Mouse (Mus musculus) adrenal gland, adult (tissue): ENCODE data around the gene Ap1g1.
A peak's percentile ranks its signal among the peaks of the same experiment; 100 is the strongest.

Experiments
- DNase-seq, 2 experiments: peaks; one replicate each; pipeline ENCODE4 v3.0.0; 2022 to 2023; ENCODE audit warnings: low spot score in 1 of 2; ENCODE audit not compliant: inconsistent age in 2 of 2

Gene Ap1g1

DNA sequence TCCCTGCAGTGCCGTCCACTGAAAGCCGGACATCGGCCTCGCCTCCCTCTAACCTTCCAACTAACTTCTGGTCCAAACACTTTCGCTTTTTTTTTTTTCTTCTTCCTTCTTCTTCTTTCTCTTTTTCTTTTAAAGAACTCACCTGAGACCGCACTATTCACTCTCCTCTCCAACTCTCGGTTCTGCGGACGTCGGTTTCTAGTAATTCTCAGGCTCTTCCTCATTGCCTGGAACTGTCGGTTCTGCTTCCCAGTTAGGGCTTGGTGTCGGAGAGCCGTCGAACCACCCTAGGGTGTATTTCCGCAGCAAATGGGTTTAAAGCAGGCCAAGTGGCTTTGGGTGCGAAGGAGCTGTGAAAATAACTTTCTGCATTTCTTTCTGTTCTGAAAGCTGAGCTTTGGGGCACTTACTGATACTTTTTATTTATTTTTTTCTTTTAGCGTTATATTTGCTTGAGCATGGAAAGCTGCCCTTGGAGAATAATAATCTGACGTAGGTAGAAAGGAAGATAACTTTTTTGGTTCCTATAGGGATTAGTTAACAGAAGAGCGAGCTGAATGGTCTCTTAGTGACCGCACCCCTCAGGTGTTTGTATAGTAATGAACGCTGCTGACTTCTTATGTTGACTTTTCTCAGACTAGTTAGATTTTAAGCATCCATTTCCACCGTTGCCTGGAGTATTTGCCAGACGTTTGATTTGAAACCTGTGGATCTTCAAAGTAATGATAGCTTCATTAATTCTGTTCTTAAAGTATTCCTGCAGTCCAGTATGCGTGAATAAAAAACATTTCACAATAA, 1.3 kb downstream of the Ap1g1 start:
- no peak for DNase-seq

DNA sequence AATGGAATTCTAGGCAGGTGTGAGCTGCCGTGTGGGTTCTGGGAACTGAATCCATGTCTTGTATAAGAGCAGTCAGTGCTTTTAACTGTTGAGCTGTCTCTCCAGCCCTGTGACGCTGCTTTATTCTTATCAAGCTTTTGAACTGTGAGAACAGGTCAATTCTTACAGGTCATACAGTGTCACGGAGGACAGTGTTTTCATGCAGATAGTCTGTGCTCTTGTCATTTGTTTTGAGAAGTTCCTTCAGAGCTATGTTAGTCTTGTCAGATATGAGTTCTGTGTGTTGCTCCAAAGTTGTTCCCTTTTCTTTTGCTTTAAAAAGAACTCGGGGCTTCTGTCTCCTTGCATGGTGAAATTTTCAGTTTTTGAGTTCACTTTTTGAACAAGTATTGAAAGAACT, 2.2 kb downstream of the Ap1g1 start:
- DNase-seq: no peak

DNA sequence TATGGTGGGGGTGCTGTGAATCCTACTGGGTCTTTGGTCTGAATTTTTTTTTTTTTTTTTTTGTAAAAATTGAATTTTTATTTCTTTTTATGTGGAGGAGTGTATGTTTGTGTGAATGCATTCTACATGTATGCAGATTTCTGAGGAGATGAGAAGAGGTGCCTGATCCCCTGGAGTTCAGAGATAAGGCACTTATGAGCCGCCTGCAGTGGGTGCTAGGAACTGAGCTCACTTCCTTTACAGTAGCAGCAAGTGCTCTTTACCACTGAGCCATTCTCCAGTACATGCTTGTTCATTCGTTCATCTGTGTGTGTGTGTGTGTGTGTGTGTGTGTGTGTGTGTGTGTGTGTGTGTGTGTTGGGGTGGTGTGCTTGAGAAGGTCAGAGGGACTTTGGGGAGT, 12.6 kb downstream of the Ap1g1 start:
- DNase-seq: no peak

DNA sequence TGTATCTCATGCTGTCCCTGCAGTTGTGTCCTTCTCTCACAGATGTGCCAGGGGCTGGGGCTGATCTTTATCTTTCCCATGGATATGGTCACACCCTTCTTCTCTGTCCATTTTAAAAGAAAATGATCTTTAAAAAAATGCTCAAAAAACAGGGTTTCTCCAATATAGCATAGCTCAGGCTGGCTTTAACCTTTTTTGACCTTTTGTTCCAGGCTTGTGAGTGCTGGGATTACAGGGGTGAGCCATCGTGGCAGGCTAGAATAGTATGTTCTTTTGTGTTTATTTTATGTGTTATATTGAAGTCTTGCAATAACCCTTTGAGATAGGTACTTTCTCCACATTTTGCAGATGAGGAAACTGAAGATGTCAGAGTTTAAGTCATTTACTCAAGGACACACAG, 16.8 kb downstream of the Ap1g1 start:
- DNase-seq: peak in 1 of 2 experiments; percentile 39

DNA sequence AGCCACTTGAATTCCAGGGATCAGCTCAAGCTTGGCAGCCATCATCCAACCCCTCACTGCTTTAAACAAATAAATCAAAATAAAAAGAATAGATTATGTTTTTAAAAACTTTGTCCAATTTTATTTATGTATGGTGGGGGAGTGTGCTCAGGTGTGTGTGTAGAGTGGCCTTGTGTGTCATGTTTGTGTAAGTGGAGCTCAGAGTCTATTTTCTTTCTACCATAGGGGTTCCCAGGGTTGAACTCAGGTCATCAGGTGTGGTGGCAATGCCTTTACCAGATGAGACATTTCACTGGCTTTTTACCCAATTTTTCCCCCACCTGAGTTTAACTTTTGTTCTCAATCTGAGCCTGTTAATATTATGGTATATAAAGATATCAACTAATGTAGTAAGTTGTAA, 20.4 kb downstream of the Ap1g1 start:
- DNase-seq: no peak

DNA sequence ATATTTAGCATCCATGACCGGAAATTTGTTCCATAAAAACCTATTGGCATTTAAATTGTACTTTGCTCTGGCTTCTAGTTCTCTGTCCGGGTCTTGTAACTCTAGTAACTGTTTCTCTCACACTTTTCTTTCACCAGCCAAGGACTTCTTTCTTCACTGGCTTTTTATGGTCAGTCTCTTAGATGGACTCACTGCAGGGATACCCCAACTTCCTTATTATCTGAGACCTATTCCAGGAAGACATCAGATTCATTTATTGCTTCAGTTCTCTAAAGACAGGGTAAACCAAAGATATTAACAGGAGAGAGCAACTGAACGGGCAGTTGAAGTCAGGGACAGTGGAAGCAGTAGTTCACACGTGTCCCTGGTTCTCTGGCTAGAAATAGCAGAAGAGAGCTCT, 20.9 kb downstream of the Ap1g1 start:
- no peak for DNase-seq

DNA sequence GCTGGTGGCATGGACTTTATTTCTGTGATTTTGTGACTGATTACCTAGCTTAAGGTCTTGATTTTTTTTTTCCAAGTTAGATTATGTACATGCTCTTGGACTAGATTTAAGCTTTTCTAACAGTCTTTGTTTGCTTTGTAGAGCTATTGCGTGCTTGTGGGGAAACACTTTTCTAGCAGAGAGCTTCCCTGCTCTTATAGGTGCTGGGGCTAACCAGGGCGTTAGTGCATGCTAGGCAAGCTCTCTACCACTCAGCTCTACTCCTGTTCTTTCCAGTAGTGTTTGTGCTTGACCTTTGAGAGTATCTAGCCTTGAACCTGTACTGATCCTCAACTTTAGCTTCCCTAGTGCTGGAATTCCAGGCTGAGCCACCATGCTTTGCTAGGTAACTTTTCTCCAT, 22.0 kb downstream of the Ap1g1 start:
- no peak for DNase-seq

DNA sequence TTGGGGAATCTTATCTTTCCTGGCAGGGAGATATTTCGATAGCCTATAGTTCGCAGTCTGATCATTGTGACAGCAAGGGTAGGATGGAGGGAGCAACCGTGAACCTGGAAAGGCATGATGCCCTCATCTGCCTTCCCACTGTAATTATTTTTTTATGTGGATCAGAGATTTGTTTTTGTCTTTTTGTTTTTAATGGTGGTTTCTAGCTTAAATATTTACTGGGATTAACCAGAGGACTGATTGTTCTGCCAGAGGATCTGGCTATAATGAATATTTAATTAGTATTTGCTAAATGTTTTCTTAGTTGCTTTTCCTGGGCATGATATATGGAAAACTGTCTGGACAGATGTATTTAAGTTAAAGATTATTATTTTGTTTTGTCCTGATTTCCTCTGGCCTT, 24.9 kb downstream of the Ap1g1 start:
- no peak for DNase-seq

DNA sequence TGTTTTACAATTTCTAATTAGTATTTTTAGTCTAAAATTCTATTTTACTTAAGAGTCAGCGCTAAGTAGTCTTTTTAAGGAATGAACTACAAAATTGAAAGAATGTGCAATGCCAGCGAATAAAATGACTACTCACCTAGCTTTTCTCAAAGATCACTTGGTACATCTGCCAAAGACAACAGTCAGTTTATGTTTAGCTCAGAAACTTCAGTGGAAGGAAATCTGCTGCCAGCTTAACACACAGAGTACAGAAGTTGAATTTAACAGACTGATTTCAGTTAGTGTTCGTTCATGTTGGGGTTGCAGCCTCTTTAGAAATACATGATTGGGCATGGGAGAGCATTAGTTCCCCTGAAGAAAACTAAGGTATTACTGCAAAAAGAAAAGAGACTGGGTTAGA, 25.4 kb downstream of the Ap1g1 start:
- no peak for DNase-seq

DNA sequence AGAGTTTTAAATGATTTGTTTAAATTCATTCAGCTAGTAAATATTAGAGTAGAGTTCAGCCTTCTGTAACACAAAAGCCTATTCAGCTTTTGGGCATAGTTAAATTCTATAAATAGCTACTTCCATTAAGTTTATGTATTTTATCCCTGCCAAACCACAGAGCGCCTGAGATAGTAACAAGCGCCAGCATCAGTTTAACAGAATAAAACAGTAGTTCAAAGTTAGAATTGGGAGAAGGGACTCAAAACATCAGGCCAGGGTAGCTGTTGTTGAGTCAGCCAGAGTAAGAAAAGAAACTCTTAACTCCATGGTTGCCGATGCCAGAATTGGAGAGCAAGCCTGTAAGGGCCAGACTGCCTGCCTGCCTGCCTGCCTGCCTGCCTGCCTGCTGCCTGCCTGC, 28.2 kb downstream of the Ap1g1 start:
- no peak for DNase-seq

DNA sequence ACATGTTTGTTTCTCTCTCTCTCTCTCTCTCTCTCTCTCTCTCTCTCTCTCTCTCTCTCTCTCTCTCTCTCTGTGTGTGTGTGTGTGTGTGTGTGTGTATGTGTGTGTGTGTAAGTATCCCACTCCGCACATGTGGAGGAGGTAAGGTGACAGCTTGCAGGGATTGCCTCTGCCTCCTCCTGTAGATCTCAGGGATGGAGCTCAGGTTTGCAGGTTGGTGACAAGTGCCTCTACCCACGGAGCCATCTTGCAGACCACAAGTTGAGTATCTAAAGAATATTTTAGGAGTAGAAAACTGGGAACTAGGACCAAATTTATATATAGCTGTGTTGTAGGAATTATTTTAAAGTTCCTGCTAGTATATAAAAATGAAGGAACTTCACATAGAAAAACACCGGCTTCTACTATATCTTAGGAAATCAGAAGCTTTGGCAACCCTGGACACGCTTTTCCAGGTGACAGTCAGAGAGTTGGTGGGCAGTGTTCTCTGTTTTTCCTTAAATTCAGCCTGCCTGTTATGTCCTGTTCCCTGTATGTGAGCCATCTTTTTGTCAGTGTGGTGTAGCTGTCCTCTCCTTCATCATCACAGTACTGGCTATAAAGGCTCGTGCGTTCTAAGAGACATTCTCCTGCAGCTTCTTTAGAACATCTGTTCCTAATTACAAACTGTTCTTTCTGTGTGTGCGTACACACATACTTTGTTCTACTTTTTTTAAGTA, 29.2 kb downstream of the Ap1g1 start:
- DNase-seq: no peak

DNA sequence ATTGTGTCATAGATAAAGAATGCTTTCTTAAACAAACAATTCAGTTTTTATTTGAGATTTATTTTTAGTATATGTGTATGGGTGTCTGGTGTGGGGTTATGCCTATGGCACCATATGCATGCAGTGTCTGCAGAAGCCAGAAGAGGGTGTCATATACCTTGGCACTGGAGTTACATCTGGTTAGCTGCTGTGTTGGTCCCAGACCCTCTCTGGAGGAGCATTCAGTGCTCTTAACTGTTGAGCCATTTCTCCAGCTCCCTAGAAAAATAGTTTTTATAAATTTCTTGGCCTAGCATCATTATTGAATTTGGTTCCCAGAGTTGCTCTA, 29.7 kb downstream of the Ap1g1 start:
- no peak for DNase-seq

DNA sequence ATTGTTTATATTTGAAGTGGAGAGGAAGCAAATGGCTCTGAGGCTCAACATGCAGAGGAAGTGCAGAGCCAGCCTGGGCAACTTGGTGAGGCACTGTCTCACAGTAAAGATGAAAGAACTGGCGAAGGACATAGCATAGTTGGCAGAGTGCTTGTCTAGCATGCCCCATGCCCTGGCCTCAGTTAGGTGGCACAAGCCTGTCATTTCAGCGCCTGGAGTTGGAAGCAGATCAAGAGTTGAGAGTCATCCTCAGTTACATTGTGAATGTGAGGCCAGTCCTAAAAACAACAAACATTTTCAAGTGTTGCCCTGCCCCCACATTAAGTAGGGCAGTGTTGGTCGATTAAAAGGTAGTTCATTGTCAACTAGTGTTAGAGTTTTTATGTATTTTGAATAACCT, 32.1 kb downstream of the Ap1g1 start:
- peak; percentile 52 to 85 for DNase-seq

DNA sequence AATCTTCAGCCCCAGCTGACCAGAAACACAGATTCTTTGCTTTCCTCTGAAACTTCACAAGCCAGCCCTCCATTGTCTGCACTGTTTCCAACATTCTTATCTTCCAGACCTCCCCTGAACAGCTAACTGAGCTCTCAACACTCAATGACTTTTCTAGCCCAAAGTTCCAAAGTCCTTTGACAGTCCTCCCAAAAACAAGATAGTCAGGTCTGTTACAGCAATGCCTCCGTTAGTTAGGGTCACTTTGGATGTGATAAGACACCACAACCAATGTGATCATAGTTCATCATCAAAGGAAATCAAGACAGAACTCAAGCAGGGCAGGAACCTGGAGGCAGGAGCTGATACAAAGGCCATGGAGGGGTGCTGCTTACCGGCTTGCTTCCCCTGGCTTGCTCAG, 36.9 kb downstream of the Ap1g1 start:
- DNase-seq: no peak

DNA sequence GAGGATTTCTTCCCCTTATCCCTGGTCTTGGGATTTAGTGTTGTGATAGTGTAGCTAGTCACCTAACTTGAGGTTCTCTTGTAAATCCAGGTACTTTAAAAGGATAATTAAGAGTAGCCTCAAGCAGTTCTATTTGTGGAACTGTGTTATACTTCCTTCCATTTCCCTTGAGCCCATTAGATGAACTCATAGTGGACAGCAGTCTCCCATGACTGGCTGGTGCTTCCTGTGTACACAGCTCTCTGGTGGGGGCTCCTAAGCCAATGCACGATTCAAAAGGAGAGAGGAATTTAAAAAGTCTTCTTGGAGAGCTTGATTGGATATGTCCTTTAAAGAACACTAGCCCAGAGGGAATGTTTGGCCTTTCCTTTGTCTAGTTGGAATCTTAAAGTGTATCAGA, 39.6 kb downstream of the Ap1g1 start:
- DNase-seq: no peak

DNA sequence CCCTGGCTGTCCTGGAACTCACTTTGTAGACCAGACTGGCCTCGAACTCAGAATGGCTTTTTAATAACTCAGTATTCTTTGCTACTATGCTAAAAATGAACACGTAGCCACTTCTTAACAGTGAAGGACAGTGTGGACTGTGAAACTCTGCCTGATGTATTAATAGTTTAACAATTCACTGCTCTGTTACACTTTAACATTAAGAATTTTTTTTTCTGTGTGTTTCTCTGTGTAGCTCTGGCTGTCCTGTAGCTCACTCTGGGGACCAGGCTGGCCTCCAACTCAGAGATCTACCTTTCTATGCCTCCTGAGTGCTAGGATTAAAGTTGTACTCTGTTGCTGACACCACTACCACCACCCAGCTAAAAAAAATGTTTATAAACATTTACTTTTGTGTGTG, 45.2 kb downstream of the Ap1g1 start:
- DNase-seq: no peak

DNA sequence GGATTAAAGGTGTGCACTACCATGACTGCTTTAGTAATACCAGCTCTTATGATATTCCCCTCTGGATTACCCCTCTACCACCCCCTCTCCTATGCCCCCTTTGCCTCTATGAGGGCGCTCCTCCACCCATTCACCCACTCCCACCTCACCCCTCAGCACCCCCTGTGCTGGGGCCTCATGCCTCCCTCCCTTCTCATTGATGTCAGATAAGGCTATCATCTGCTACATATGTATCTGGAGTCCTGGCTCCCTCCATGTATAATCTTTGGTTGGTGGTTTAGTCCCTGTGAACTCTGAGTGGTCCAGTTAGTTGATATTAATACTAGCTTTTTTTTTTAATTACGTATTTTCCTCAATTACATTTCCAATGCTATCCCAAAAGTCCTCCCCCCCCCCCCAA, 61.5 kb downstream of the Ap1g1 start:
- no peak for DNase-seq

DNA sequence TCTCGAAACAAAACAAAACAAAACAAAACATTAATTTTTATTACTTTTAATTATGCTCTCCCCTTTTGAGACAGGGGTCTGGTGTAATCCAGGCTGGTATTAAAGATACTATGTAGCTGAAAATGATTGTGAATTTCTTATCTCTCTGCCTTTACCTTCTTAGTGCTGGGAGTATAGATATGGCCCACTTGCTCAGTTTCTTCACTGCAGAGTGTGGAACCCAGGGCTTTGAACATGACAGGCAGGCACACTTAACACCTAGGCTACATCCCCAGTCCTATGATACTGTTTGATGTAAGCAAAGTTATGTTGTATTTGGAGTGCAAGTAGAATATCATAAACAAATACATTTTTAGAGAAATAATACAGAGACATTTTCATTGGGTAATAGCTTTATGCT, 64.1 kb downstream of the Ap1g1 start:
- DNase-seq: no peak

DNA sequence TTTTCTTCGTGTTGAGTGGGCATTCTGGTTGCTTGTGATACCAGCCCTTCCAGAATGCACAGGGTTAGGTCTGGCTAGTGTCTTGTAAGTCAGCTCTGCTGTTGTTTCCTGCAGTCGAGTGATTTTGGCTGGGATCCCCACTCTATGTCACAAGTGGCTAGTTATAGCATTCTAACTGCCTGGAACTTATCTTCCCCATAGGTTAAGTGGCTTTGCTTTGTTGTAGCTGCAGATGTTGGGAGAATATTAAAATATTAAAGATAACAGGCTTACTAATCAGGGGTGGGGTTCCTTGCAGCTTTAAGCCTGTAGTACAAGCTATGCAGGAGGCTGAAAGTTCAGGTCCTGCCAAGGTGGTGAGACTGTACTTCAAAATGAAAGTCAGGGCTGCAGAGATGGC, 69.5 kb downstream of the Ap1g1 start:
- no peak for DNase-seq

DNA sequence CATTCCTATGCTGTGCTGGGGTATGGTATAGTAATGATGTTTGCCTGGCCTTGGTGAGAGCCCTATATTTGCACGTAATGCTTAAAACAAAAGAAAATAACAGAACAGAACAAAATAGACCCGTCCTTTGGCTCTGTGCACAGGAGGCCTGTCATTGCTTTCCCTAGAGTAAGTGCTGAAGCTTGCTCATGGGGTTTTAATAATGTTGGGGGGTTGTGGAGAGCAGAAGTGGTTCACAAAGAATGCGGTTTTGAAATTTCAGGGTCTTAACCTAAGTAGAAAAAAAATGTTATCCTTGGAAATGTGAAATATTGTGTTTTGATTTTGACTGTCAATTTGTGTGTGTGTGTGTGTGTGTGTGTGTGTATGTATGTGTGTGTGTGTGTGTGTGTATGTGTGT, 70.6 kb downstream of the Ap1g1 start:
- DNase-seq: no peak

DNA sequence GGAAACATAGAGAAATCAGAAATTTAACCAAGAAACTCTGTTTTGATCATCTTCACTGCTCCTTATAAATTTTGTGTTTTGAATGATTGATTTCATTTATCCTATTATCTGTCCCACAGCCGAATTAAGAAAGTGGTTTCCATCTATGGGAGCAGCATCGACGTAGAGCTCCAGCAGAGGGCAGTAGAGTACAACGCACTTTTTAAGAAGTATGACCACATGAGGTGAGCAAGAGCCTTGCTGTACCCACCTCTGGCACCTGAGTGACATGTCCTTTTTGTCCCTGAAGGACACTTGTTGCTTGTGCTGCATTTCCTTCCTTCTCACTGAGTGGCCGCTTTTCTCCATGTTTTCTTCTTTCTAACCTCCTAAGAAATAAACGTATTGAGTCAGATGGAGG, 75.1 kb downstream of the Ap1g1 start:
- DNase-seq: peak; percentile 53 to 83

DNA sequence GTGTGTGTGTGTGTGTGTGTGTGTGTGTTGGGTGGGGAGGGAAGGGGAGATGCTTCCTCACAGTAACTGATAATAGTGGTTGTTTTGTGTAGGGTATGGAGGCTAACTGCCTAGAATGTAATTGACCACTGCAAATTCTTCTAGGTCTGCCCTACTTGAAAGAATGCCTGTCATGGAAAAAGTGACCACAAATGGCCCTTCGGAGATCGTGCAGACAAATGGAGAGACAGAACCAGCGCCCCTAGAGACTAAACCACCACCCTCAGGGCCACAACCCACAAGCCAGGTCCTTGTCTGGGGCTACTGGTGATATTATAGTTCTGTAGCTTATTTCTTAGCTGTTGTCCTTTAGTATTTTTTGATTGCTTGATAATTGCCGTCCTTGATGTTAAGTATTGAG, 76.2 kb downstream of the Ap1g1 start:
- no peak for DNase-seq

DNA sequence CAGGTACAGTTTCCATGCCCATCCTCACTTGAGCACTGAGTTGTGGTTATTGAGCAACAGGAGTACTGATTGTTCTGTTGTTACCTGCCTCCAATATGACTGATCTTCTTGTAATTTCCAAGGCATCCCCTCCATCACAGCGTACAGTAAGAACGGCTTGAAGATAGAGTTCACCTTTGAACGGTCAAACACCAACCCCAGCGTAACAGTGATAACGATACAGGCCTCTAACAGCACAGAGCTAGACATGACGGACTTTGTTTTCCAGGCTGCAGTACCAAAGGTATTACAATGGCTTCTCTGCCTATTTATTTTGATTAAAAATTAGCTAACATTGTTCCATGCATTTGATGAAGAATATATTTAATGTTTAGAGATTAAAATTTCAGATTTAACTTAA, 77.1 kb downstream of the Ap1g1 start:
- no peak for DNase-seq
